Mouse (Mus musculus) forebrain, embryonic 11.5 days (tissue): ENCODE data around the gene Rcc1. TPM values are rescaled to one million over a fixed set of nuclear protein-coding genes. Genes with fewer than 3 reads are reported as not detected.
A peak's percentile ranks its signal among the peaks of the same experiment; 100 is the strongest.

Source experiments
- ATAC-seq: fragments of 200-750 bp; cut with Nextera tagmentation; replicated peaks from 2 replicates; pipeline ENCODE4 v1.8.0; 2017; ENCODE audit warnings: moderate TSS enrichment; ENCODE audit not compliant: low FRiP score
- DNase-seq: peaks from one replicate; pipeline ENCODE4 v3.0.0-alpha.2; 2017; ENCODE audit warnings: low spot score
- H3K27ac ChIP-seq: fragments of 300-500 bp; sonication (generic); 2 replicates; pipeline ENCODE4 v1.5.1; 2014; ENCODE audit warnings: low read depth, low read length
- H3K27me3 ChIP-seq: fragments of 300-500 bp; sonication (generic); 2 replicates; pipeline ENCODE4 v1.6.1; 2014; ENCODE audit warnings: mild to moderate bottlenecking, low read length, mixed read lengths; ENCODE audit not compliant: control insufficient read depth, insufficient read depth
- H3K36me3 ChIP-seq: fragments of 300-500 bp; sonication (generic); 2 replicates; pipeline ENCODE4 v1.6.1; 2014; ENCODE audit warnings: mild to moderate bottlenecking, low read length, moderate library complexity, mixed read lengths; ENCODE audit not compliant: control insufficient read depth, insufficient read depth
- H3K4me1 ChIP-seq: fragments of 300-500 bp; sonication (generic); replicated peaks from 2 replicates; pipeline ENCODE4 v1.6.1; 2014; ENCODE audit warnings: low read length, mixed read lengths; ENCODE audit not compliant: control insufficient read depth, insufficient read depth
- H3K4me2 ChIP-seq: fragments of 300-500 bp; sonication (generic); 2 replicates; pipeline ENCODE4 v1.6.1; 2014; ENCODE audit warnings: low read depth, mild to moderate bottlenecking, low read length, moderate library complexity, mixed read lengths; ENCODE audit not compliant: severe bottlenecking
- H3K4me3 ChIP-seq: fragments of 300-500 bp; sonication (generic); 2 replicates; pipeline ENCODE4 v1.5.1; 2014; ENCODE audit warnings: low read depth, low read length
- H3K9ac ChIP-seq: fragments of 300-500 bp; sonication (generic); 2 replicates; pipeline ENCODE4 v1.6.1; 2014; ENCODE audit warnings: low read length
- H3K9me3 ChIP-seq: fragments of 300-500 bp; sonication (generic); 2 replicates; pipeline ENCODE4 v1.6.1; 2016; ENCODE audit warnings: low read length, mixed read lengths; ENCODE audit not compliant: control insufficient read depth
- WGBS: fragments of 180-500 bp; shearing (Covaris S2); extraction: QIAGEN DNeasy Blood & Tissue Kit; methylation state at CpG from one replicate; pipeline ENCODE4 v1.1.7; 2014; 5-methylcytosine and 5-hydroxymethylcytosine counted together
- polyA plus RNA-seq: library from polyadenylated mRNA; unstranded; fragments of >200 nt; fragmentation: Nextera tagmentation; extraction: Ambion mirVana; gene quantifications from 2 replicates; pipeline ENCODE4 v1.2.1, GENCODE M21; 2014

Gene Rcc1
- polyA plus RNA-seq, 1 experiment from 2014 or later = 93.2 TPM

DNA sequence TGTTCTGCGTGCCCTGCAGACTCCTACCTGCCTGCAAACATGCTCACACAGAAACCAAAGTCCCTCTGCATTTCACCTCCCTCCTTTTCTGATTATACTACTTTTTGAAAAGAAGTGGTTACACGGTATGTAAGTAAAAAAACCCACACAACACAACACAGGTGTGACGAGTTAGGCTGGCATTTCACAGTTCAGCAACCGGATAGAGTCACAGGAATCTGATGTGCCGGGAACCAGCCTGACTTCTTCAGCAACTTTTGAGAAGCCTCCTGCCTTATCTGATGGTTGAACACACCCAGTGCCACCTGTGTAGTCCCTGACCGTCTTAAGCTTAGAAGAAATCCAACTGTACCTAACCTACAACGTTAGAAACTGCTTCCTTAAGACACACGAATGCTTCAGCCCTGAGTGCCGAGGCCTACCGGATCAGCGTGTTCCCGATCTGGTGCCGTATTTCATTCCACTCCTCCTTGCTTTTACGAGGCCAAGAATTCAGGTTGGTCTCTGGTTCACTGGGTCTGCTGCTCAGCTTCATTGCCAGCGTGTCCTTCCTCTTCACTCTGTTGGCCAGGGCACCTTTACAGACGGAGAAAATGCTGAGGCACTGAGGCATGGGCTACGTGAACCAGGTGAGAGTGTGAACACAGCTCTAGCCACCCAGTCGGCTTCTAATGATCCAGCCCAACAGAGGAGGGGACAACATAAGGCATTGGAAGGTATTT is 14.2 kb upstream of the Rcc1 start:
- no peak for DNase-seq
- H3K9ac ChIP-seq = no peak overlapping the region
- no peak overlapping the region for H3K27ac ChIP-seq
- no peaks in the 10 kb centered on the region for H3K9me3 ChIP-seq
- 92% methylated on average over 18 of the region's 18 CpGs for WGBS
- no peaks in the 10 kb centered on the region for H3K4me1 ChIP-seq
- H3K4me2 ChIP-seq = no peak overlapping the region
- H3K36me3 ChIP-seq = peaks cover 3% of the 10 kb centered on the region; the same call in 1 of the 2 replicates
- H3K27me3 ChIP-seq = no peaks in the 10 kb centered on the region
- ATAC-seq = no peak
- H3K4me3 ChIP-seq = no peak overlapping the region

DNA sequence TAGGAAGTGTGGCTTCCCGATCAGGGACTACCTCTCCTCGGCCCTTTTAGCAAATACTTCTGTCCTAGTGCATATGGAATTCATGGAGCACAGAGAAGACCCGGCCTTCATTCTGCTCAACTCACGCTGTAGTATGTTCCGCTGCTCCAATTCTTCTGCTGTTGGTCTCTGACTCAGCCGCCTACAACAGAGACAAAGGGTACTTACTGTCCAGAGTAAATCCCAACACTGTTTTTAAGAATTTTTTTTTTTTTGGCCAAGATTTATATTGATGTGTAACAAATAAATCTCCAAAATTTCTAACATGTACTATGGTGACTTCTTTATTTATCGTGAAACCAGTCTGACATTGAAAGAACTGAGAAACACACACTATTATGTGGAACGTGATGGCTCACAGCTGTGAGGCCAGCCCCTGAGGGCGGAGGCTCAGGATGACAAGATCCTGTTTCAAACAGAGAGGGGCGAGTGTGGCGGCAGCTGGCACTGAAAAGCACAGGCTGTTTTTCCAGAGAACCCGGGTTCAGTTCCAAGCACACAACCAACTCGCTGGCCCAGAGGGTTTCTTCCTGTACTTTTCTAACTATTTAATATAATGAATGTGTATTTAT is 12.2 kb upstream of the Rcc1 start:
- Histone ChIP-seq H3K9ac (no peak overlapping the region), H3K4me3 (no peak overlapping the region), H3K4me1 (no peaks in the 10 kb centered on the region), H3K9me3 (no peaks in the 10 kb centered on the region), H3K4me2 (no peak overlapping the region), H3K27ac (no peak overlapping the region), H3K36me3 (peaks cover 5% of the 10 kb centered on the region), H3K27me3 (no peaks in the 10 kb centered on the region)
- ATAC-seq (no peak), DNase-seq (no peak)
- WGBS = 82% methylated on average over 13 of the region's 13 CpGs

DNA sequence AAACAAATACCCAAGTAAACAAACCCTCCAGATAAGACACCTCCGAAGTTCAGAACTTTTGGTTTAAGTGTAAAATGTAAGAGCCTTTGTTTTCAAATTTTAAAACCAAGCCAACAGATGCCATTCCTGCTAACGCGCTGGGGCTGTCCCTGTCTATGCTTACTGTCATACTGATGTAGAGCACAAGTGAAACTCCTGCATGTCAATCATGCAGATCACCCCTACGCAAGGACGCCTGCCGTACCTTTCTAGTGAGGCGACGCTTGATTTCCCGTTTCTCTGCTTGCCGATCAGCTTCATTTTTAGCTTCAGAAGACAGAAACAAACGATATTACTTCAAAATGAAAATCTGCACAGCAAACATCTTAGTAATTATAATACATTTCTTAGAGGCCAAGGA is 10.1 kb upstream of the Rcc1 start:
- WGBS = 98% methylated on average over 11 of the region's 11 CpGs
- peaks cover 9% of the 10 kb centered on the region for H3K36me3 ChIP-seq
- ATAC-seq = no peak

DNA sequence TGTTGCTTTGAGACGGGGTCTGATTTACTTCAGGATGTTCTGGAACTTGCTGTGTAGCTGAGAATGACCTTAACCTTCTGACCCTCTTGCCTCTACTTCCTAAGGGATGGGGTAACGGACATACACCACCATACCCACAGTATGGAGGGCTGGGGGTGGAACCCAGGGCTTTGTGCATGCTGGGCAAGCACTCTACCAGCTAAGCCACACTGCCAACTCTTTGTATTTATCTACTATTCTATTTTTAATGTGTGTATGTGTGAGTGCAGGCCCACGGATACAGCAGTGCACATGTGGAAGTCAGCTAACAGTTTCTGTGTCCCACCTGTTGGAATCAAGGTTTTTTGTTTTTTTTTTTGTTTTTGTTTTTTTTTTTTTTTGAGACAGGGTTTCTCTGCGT is 6.1 kb upstream of the Rcc1 start:
- H3K27me3 ChIP-seq = no peaks in the 10 kb centered on the region
- no peaks in the 10 kb centered on the region for H3K4me1 ChIP-seq
- WGBS = 85% methylated on average over 4 of the region's 4 CpGs
- no peaks in the 10 kb centered on the region for H3K9me3 ChIP-seq
- peaks cover 12% of the 10 kb centered on the region for H3K36me3 ChIP-seq
- no peak overlapping the region for H3K4me3 ChIP-seq
- no peak for ATAC-seq
- no peak overlapping the region for H3K4me2 ChIP-seq
- no peak overlapping the region for H3K9ac ChIP-seq
- DNase-seq = no peak
- no peak overlapping the region for H3K27ac ChIP-seq

More for the DNA sequence above, 10.1 kb upstream of the Rcc1 start:
- no peaks in the 10 kb centered on the region for H3K9me3 ChIP-seq
- H3K9ac ChIP-seq = no peak overlapping the region
- H3K27ac ChIP-seq = no peak overlapping the region
- H3K27me3 ChIP-seq = no peaks in the 10 kb centered on the region
- no peak overlapping the region for H3K4me3 ChIP-seq
- H3K4me1 ChIP-seq = no peaks in the 10 kb centered on the region
- DNase-seq = no peak
- H3K4me2 ChIP-seq = no peak overlapping the region

DNA sequence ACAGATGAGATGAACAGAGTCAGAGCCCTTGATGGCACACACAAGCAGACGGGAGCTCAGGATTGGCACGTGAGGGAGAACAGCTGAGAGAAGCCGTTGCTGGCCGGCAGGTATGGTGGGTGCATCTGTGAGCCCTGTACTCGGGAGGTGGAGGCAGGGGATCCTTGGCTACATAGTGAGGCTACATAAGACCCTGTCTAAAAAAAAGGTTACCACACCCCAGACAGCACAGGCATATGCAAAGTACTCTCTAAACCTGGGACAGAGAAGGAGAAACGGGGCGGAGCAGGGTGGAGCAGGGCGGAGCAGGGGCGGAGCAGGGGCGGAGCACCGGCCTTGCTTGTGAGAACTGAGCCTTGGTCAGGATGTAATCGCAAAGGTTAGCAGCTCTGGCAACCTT is 2.8 kb upstream of the Rcc1 start:
- Histone ChIP-seq H3K4me2 (no peak overlapping the region), H3K9ac (no peak overlapping the region), H3K4me1 (no peaks in the 10 kb centered on the region; the same call in 1 of the 2 replicates), H3K27ac (no peak overlapping the region), H3K9me3 (no peaks in the 10 kb centered on the region), H3K4me3 (no peak overlapping the region), H3K27me3 (no peaks in the 10 kb centered on the region), H3K36me3 (peaks cover 14% of the 10 kb centered on the region)
- DNase-seq (no peak), ATAC-seq (no peak)
- WGBS = 36% methylated on average over 12 of the region's 12 CpGs

DNA sequence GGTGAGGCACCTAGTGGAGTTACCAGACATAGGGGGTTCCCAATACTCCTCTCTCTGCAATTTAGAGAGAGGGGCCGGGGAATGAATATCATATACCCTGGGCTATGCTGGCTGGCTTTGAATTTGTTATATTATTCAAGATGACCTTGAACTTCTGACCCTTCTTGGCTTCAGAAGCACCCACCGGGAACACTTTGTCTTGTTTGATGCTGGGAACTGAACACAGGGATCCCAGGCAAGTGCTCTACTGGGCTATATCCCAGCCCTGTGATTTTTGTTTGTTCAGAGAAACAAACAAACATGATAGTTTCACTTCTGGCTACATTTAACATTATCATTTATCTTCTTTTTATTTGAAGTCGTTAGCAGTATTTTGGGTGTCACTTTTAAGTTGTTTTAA is 2.0 kb upstream of the Rcc1 start:
- no peaks in the 10 kb centered on the region for H3K9me3 ChIP-seq
- H3K27me3 ChIP-seq = no peaks in the 10 kb centered on the region
- DNase-seq (no peak), ATAC-seq (no peak)
- H3K27ac ChIP-seq = no peak overlapping the region
- no peaks in the 10 kb centered on the region; the same call in 1 of the 2 replicates for H3K4me1 ChIP-seq
- 92% methylated on average over 3 of the region's 3 CpGs for WGBS
- H3K4me2 ChIP-seq = no peak overlapping the region
- no peak overlapping the region for H3K4me3 ChIP-seq
- peaks cover 13% of the 10 kb centered on the region for H3K36me3 ChIP-seq
- H3K9ac ChIP-seq = no peak overlapping the region

DNA sequence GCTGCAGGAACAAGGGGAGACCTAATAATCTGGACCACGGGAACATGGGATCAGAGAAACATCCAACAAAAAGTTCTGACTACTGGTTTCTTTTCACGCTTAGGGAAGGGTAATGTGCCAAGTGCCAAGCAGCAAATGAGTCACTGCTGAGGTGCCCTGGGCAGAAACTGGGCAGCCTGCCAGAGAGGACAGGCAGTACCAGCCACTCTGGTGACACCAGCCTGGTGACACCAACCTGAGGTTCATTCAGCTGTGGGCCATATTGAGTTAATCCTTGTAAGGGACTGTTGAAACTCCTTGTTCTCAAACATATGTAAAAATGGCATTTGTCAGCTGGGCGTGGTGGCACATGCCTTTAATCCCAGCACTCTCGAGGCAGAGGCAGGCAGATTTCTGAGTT is 1.2 kb upstream of the Rcc1 start:
- DNase-seq (no peak), ATAC-seq (no peak)
- H3K9ac ChIP-seq = no peak overlapping the region
- H3K4me2 ChIP-seq = no peak overlapping the region
- no peaks in the 10 kb centered on the region for H3K9me3 ChIP-seq
- no peak overlapping the region for H3K27ac ChIP-seq
- 93% methylated on average over 4 of the region's 4 CpGs for WGBS
- peaks cover 11% of the 10 kb centered on the region for H3K36me3 ChIP-seq
- H3K4me1 ChIP-seq = no peaks in the 10 kb centered on the region; the same call in 1 of the 2 replicates
- H3K4me3 ChIP-seq = no peak overlapping the region
- no peaks in the 10 kb centered on the region for H3K27me3 ChIP-seq

DNA sequence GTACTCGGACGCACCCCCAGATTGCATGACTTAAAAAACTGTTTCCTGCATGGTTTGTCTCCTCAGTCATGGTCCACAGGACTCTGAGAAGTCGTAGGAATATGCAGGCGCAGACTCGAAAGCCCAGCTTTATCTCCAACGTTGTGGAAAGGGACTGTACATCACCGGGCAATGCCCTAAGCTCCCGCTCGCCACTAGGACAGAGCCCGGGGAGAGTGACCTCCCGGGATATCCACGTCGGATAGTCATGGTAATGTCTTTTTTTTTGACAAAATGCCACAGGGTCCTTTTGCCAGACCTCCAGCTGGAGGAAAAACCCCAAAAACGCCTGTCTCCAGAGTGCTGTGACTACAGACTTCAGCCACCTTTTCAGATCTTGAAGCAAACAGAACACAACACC is 666 bp downstream of the Rcc1 start:
- peaks cover 7% of the 10 kb centered on the region for H3K36me3 ChIP-seq
- peak overlapping the region; percentile 88 for H3K9ac ChIP-seq
- H3K4me1 ChIP-seq = no peaks in the 10 kb centered on the region; the same call in 1 of the 2 replicates
- peak overlapping the region; percentile 90; the same call in 1 of the 2 replicates for H3K27ac ChIP-seq
- ATAC-seq = no peak
- no peaks in the 10 kb centered on the region for H3K9me3 ChIP-seq
- DNase-seq = no peak
- H3K4me3 ChIP-seq = peak overlapping the region; percentile 76
- under 1% methylated on average over 14 of the region's 14 CpGs for WGBS
- H3K27me3 ChIP-seq = no peaks in the 10 kb centered on the region
- peak overlapping the region; percentile 79 for H3K4me2 ChIP-seq
